Mouse (Mus musculus): ENCODE results near the gene Cwc25. TPM values are rescaled to one million over a fixed set of nuclear protein-coding genes. Genes with fewer than 3 reads are reported as not detected.

The Cwc25 gene
- 2.6 and 14.6 TPM in 2 replicates for polyA plus RNA-seq (2012; ENCODE audit: insufficient read depth, low replicate concordance)

- Histone ChIP-seq H3K36me3 (replicated peaks; ENCODE audit: low read length) (peaks cover 41% of the 10 kb centered on the region), H3K27me3 (replicated peaks) (no peaks in the 10 kb centered on the region), H3K9me3 (0 out of 2 replicates have a peak, but pooled peaks cover 3% of the 10 kb centered on the region), H3K4me1 (peaks cover 26% of the 10 kb centered on the region), H3K4me3 (replicated peaks) (peak within 1 kb of the TSS; percentile 96)
- TF ChIP-seq FLI1 (IDR thresholded peaks at IDR 0.05; ENCODE audit: low read length) (peak; percentile 82), GATA1 (IDR thresholded peaks at IDR 0.05; ENCODE audit: borderline replicate concordance, low read length) (no peak)
Measured at GRCm38 (mm10) chr11:97766154-97766881, at the start of gene Cwc25. TSS of gene Cwc25 (minus strand) at chr11:97766556.

GRCm38 (mm10) chr11:97815736-97816135, 49.4 kb upstream of the Cwc25 start:
- H3K4me1 ChIP-seq: peaks cover 92% of the 10 kb centered on the region
- peaks cover 99% of the 10 kb centered on the region for H3K36me3 ChIP-seq (replicated peaks; ENCODE audit: low read length)
- no peaks in the 10 kb centered on the region for H3K9me3 ChIP-seq
- H3K4me3 ChIP-seq (replicated peaks): no peak overlapping the region
- TF ChIP-seq FLI1 (IDR thresholded peaks at IDR 0.05; ENCODE audit: low read length) (no peak), GATA1 (IDR thresholded peaks at IDR 0.05; ENCODE audit: borderline replicate concordance, low read length) (no peak)
- no peaks in the 10 kb centered on the region for H3K27me3 ChIP-seq (replicated peaks)

- no peak for TF ChIP-seq FLI1 (IDR thresholded peaks at IDR 0.05; ENCODE audit: low read length)
- peaks cover 91% of the 10 kb centered on the region for H3K4me1 ChIP-seq
- H3K4me3 ChIP-seq (replicated peaks): no peak overlapping the region
- peaks cover 100% of the 10 kb centered on the region for H3K36me3 ChIP-seq (replicated peaks; ENCODE audit: low read length)
- H3K9me3 ChIP-seq: no peaks in the 10 kb centered on the region
- H3K27me3 ChIP-seq (replicated peaks): no peaks in the 10 kb centered on the region
Measured at GRCm38 (mm10) chr11:97813746-97814515, 47.6 kb upstream of the Cwc25 start.

GRCm38 (mm10) chr11:97813085-97813484, 46.7 kb upstream of the Cwc25 start:
- Histone ChIP-seq H3K9me3 (no peaks in the 10 kb centered on the region), H3K4me3 (replicated peaks) (no peak overlapping the region), H3K36me3 (replicated peaks; ENCODE audit: low read length) (peaks cover 100% of the 10 kb centered on the region), H3K27me3 (replicated peaks) (no peaks in the 10 kb centered on the region), H3K4me1 (peaks cover 91% of the 10 kb centered on the region)
- TF ChIP-seq GATA1 (IDR thresholded peaks at IDR 0.05; ENCODE audit: borderline replicate concordance, low read length) (no peak), FLI1 (IDR thresholded peaks at IDR 0.05; ENCODE audit: low read length) (no peak)

- peaks cover 91% of the 10 kb centered on the region for H3K4me1 ChIP-seq
- TF ChIP-seq GATA1 (IDR thresholded peaks at IDR 0.05; ENCODE audit: borderline replicate concordance, low read length) (no peak), FLI1 (IDR thresholded peaks at IDR 0.05; ENCODE audit: low read length) (no peak)
- no peak overlapping the region for H3K4me3 ChIP-seq (replicated peaks)
- H3K27me3 ChIP-seq (replicated peaks): no peaks in the 10 kb centered on the region
- H3K9me3 ChIP-seq: no peaks in the 10 kb centered on the region
- peaks cover 100% of the 10 kb centered on the region for H3K36me3 ChIP-seq (replicated peaks; ENCODE audit: low read length)
Measured at GRCm38 (mm10) chr11:97812491-97812921, 46.1 kb upstream of the Cwc25 start.

- H3K4me3 ChIP-seq (replicated peaks): no peak overlapping the region
- no peaks in the 10 kb centered on the region for H3K27me3 ChIP-seq (replicated peaks)
- H3K9me3 ChIP-seq: no peaks in the 10 kb centered on the region
- TF ChIP-seq GATA1 (IDR thresholded peaks at IDR 0.05; ENCODE audit: borderline replicate concordance, low read length) (no peak), FLI1 (IDR thresholded peaks at IDR 0.05; ENCODE audit: low read length) (no peak)
- H3K4me1 ChIP-seq: peaks cover 90% of the 10 kb centered on the region
- H3K36me3 ChIP-seq (replicated peaks; ENCODE audit: low read length): peaks cover 100% of the 10 kb centered on the region
Measured at GRCm38 (mm10) chr11:97811569-97812362, 45.4 kb upstream of the Cwc25 start.

GRCm38 (mm10) chr11:97810970-97811369, 44.6 kb upstream of the Cwc25 start:
- Histone ChIP-seq H3K9me3 (no peaks in the 10 kb centered on the region), H3K4me3 (replicated peaks) (no peak overlapping the region), H3K4me1 (peaks cover 91% of the 10 kb centered on the region), H3K27me3 (replicated peaks) (no peaks in the 10 kb centered on the region), H3K36me3 (replicated peaks; ENCODE audit: low read length) (peaks cover 100% of the 10 kb centered on the region)
- no peak for TF ChIP-seq GATA1 (IDR thresholded peaks at IDR 0.05; ENCODE audit: borderline replicate concordance, low read length)
- TF ChIP-seq FLI1 (IDR thresholded peaks at IDR 0.05; ENCODE audit: low read length): no peak

- Histone ChIP-seq H3K4me1 (peaks cover 91% of the 10 kb centered on the region), H3K36me3 (replicated peaks; ENCODE audit: low read length) (peaks cover 100% of the 10 kb centered on the region), H3K4me3 (replicated peaks) (no peak overlapping the region), H3K27me3 (replicated peaks) (no peaks in the 10 kb centered on the region), H3K9me3 (no peaks in the 10 kb centered on the region)
- TF ChIP-seq FLI1 (IDR thresholded peaks at IDR 0.05; ENCODE audit: low read length) (no peak), GATA1 (IDR thresholded peaks at IDR 0.05; ENCODE audit: borderline replicate concordance, low read length) (no peak)
Measured at GRCm38 (mm10) chr11:97810356-97810755, 44.0 kb upstream of the Cwc25 start.

GRCm38 (mm10) chr11:97809235-97810121, 43.1 kb upstream of the Cwc25 start:
- no peak for TF ChIP-seq FLI1 (IDR thresholded peaks at IDR 0.05; ENCODE audit: low read length)
- TF ChIP-seq GATA1 (IDR thresholded peaks at IDR 0.05; ENCODE audit: borderline replicate concordance, low read length): no peak
- Histone ChIP-seq H3K4me1 (peaks cover 91% of the 10 kb centered on the region), H3K27me3 (replicated peaks) (no peaks in the 10 kb centered on the region)

More at GRCm38 (mm10) chr11:97809235-97810121, 43.1 kb upstream of the Cwc25 start:
- Histone ChIP-seq H3K9me3 (no peaks in the 10 kb centered on the region), H3K4me3 (replicated peaks) (no peak overlapping the region), H3K36me3 (replicated peaks; ENCODE audit: low read length) (peaks cover 98% of the 10 kb centered on the region)

All from megakaryocyte, embryonic 14.5 days (primary cell).